Mouse (Mus musculus): ENCODE measurements around the gene Tlr9.

Gene Tlr9

GRCm38 (mm10) chr9:106222261-106222851 lies at the start of gene Tlr9:
Gene Tlr9, plus strand, starts transcription at chr9:106222598.
- no peak for DNase-seq (ENCODE audit: low spot score)

DNA sequence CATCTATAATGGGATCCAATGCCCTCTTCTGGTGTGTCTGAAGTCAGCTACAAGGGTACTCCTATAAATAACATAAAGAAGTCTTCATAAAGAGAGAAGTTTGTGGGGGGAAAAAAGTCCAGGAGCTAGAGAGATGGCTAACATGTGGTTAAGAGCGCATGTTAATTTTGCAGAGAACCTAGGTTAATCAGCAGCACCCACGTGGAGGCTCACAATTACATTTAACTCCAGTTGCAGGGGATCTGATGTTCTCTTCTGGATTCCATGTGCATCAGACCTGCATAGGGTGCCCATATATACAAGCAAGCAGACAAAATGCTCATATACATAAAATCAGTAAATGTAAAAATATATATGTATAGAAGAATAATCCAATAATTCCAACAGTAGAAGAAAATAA lies 49.0 kb upstream of the Tlr9 start:
- no peak for DNase-seq (ENCODE audit: low spot score)

DNA sequence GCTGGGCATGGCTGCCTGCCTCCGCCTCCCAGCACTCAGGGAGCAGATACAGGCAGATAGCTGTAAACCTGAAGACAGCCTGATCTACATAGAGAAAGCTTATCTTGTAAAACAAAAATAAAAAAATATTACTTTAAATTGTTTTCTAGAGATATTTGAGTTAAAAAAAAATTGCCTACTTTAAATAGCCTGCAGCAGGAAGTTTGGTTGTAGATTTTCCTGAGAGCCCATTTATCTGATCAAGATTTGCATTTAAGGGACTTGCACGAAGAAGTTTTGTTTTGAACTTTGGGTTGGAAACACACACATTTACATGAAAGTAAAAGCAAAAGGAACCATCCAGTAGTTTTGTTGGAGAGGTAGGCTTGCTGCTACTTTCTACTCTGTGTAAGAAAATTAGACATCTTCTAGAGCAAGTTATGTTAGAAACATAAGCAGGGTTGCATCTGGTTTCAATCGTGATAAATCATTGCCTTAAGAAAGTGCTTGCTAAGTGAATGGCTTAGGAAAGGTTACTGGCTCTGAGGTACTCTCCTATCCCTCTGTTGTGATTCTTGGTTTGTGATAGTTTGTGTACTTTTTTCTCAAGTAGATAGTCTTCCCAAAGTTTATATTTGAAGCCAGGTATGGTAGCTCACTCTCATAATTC lies 46.7 kb upstream of the Tlr9 start:
- no peak for DNase-seq (ENCODE audit: low spot score)

- DNase-seq (ENCODE audit: low spot score), result no peak
Observed at GRCm38 (mm10) chr9:106176769-106177168, 45.6 kb upstream of the Tlr9 start.

GRCm38 (mm10) chr9:106177799-106178198 lies 44.6 kb upstream of the Tlr9 start:
- DNase-seq (ENCODE audit: low spot score), result no peak

DNA sequence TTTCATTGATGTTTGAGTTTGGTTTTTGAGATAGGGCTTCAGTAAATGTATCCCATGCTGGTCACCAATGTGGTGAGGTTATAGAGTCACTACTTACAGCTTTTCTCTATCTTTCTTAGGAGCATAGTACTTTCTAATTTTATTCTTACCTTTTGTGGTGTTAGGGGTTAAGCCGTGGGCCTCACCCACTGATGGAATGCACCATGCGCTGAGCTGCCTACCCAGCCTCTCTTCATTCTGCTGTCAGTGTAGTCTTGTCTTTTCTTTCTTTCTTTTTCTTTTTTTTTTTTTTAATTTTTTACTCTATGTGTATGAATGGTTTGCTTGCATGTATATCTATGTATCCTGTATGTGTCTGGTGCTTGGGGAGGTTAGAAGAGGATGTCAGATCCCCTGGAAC lies 42.9 kb upstream of the Tlr9 start:
- DNase-seq (ENCODE audit: low spot score), result no peak

DNA sequence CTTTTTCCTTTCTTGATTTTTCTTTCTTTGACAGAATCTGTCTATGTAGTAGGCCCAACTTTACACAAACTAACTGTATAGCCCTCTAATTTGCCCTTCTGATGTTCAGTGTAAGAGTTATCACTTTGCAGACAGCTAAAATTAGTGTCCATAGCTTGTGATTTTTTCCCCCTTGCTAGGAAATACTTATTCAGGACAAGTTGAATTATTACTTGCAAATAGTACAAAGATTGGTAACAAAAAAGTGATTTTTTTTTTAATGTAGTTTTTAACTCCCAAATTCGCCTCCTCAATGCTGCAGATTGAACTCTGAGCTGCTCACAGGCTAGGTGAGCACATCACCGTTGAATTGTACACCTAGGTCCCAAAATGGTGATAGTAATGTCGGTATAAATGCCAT lies 42.4 kb upstream of the Tlr9 start:
- no peak for DNase-seq (ENCODE audit: low spot score)

DNA sequence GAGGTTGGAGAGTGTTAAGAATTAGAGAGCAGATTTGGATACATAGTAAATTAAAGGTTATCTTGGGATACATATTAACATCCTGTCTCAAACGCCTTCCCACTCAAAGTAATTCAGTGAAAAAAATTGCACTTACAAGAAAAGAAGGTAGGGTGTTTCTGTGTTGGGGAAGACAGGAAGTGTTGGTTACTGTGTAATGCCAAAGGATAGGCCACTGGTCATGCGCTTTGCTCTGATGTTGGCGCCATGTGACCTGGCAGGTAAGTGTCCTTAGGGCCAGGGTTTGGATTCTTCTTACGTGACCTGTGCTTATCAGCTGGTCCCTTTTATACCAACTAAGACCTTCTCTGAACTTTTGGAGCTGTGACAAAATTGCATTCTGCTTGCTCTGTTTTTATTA lies 40.3 kb upstream of the Tlr9 start:
- no peak for DNase-seq (ENCODE audit: low spot score)

DNA sequence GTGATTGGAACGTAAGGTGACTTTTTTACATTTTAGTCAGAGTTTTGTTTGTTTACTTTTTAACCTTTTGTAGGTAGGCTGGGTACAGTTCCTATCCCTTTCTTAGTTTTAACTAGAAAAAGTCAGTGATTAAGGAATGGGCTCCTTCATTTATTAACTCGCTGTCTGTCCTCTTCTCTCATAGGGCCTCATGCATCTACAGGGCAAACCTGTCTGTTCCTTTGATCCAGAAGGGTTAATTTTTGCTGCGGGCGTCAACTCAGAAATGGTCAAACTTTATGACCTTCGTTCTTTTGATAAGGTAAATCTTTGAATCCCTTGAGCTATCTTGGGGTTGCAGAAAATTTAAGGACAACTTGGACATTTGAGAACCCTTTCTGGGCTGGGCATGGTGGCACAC lies 38.4 kb upstream of the Tlr9 start:
- DNase-seq (ENCODE audit: low spot score), result no peak

GRCm38 (mm10) chr9:106191355-106191754 lies 31.0 kb upstream of the Tlr9 start:
- no peak for DNase-seq (ENCODE audit: low spot score)

GRCm38 (mm10) chr9:106192024-106192423 lies 30.4 kb upstream of the Tlr9 start:
- DNase-seq (ENCODE audit: low spot score), result no peak

DNA sequence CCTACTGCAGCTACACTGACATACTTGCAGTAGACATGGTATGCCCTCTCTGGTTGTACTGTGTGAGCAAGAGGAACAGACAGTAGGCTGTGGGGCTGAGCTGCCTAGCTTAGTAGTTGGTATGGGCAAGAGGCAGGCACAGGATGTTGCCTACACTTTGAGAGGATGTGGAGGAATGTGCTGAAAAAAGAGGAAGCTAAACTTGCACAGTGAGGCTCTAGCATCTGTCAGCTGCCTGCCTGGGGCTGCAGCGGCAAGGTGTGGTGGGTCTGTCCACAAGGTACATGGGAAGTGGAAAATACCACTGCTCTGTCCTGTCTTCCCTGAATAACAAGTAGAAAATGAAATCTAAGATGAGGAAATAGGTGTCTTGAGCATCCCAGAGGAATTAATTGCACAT lies 29.4 kb upstream of the Tlr9 start:
- no peak for DNase-seq (ENCODE audit: low spot score)

- no peak for DNase-seq (ENCODE audit: low spot score)
Observed at GRCm38 (mm10) chr9:106193930-106194807, 28.2 kb upstream of the Tlr9 start.

DNA sequence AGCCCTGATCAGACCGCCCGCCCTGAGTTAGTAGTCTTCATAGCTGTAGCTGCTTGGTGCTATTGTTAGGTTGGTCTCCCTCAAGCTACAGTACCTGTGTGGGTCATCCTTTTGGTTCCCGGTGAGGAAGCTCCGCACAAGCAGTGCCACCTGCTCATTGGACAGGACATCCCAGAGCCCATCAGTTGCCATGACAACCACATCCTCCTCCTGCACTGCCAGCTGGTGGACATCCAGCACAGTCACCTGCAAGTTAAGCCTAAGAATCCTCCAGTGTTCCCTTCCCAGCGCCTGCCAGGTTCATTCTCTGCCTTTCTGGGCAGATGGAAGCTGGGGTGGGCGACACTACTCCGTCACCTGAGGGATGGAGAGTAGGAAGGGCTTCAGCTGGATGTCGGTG lies 26.7 kb upstream of the Tlr9 start:
- DNase-seq (ENCODE audit: low spot score), result no peak

DNA sequence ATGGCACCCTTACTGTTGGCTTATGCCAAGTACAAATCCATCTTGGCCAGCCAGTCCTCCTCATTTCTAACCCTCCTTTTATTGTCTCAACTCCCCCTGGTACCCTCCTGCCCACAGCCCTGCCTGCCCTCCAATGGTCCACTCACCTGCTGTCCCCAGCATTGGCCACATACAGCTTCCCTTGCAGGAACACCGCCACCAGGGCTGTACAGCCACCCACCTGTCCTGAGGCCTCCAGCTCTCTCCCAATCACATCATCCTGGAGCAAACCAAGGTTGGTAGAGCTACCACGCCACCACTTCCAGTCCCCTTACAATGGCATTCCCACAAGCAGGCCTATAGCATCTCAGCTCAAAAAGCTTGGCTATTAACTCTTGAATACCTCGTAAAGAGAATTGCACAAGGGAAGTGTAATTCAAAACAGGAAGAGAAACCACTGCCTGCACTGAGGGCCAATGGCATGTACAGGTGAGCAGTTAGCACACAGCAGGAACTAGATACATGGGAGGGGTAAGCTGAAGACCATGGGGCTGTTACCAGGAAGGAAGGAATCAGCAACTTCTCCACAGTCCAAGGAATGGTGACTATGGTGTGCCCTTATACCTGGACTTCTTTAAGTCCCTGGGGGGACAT lies 25.2 kb upstream of the Tlr9 start:
- no peak for DNase-seq (ENCODE audit: low spot score)

GRCm38 (mm10) chr9:106197732-106198131 lies 24.7 kb upstream of the Tlr9 start:
- DNase-seq (ENCODE audit: low spot score), result no peak

- DNase-seq (ENCODE audit: low spot score), result peak; percentile 88
Observed at GRCm38 (mm10) chr9:106198962-106199458, 23.4 kb upstream of the Tlr9 start.

GRCm38 (mm10) chr9:106199535-106200272 lies 22.7 kb upstream of the Tlr9 start, which contains the start of gene Ppm1m:
Gene Ppm1m, minus strand, starts transcription at chr9:106199746.
- no peak for DNase-seq (ENCODE audit: low spot score)

GRCm38 (mm10) chr9:106201895-106202294 lies 20.5 kb upstream of the Tlr9 start:
- no peak for DNase-seq (ENCODE audit: low spot score)

DNA sequence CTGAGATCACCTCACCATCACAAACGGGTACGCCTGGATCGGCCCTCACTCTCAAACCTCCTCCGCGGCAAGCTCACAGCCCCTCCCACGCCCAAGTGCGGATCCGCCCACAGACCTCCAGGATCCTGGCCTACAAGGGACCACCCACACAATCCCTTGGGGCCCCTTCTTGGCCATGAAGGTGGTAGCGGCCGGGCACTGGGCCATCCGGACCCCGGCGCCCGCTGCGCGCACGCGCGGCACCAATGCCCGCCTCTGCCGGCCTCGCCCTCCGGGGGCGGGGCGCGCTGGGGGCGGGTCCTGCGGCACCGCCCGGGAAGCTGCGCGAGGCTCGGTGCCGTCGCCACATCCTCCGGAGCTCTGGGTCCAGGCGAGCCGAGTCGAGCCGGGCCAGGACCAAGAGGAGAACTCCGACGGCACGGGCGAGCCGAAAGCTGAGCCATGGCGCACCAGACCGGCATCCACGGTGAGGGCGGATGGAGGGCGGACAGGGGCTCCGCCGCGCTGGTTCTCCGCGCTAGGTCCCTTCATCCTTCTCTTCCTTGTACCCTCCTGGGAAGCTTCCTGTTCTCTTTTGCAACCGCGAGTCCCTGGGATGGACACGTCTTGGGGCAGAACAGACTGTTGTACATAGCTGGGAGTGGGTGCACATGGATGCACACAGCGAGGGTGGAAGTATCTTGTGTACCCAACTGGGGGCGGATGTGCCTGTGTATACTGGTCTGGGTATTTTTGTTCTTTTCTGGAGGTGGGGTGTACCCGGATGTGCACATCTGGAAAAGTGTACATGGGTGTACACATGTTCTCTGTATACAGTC lies 19.4 kb upstream of the Tlr9 start, which contains the start of gene Twf2:
TSS of gene Twf2 (plus strand) at position 290 of the 818 bp plus-strand sequence.
- DNase-seq (ENCODE audit: low spot score), result peak; percentile 95
